Mouse (Mus musculus) forebrain, postnatal 0 days (tissue): ENCODE measurements around the gene Eed. TPM values are rescaled to one million over a fixed set of nuclear protein-coding genes. Genes with fewer than 3 reads are reported as not detected.

Source experiments
- ATAC-seq: fragments of 200-750 bp; cut with Nextera tagmentation; 2 replicates; pipeline ENCODE4 v1.8.0; 2017; ENCODE audit warnings: mild to moderate bottlenecking, moderate library complexity
- DNase-seq: peaks from one replicate; pipeline ENCODE4 v3.0.0-alpha.2; 2015
- H3K27ac ChIP-seq: fragments of 300-500 bp; sonication (generic); 2 replicates; pipeline ENCODE4 v1.5.1; 2014; ENCODE audit warnings: low read depth, mild to moderate bottlenecking, antibody characterized with exemption, low read length, moderate library complexity, mixed read lengths
- H3K27me3 ChIP-seq: fragments of 300-500 bp; sonication (generic); 2 replicates; pipeline ENCODE4 v1.6.1; 2014; ENCODE audit warnings: mild to moderate bottlenecking, low read length, mixed read lengths; ENCODE audit not compliant: insufficient read depth
- H3K36me3 ChIP-seq: fragments of 300-500 bp; sonication (generic); 2 replicates; pipeline ENCODE4 v1.6.1; 2014; ENCODE audit warnings: mild to moderate bottlenecking, moderate library complexity; ENCODE audit not compliant: insufficient read depth
- H3K4me1 ChIP-seq: fragments of 300-500 bp; sonication (generic); 2 replicates; pipeline ENCODE4 v1.6.1; 2014; ENCODE audit warnings: antibody characterized with exemption; ENCODE audit not compliant: insufficient read depth
- H3K4me2 ChIP-seq: fragments of 300-500 bp; sonication (generic); 2 replicates; pipeline ENCODE4 v1.6.1; 2014; ENCODE audit warnings: low read depth, mild to moderate bottlenecking, moderate library complexity
- H3K4me3 ChIP-seq: fragments of 300-500 bp; sonication (generic); 2 replicates; pipeline ENCODE4 v1.5.1; 2014; ENCODE audit warnings: low read depth, low read length, mixed read lengths
- H3K9ac ChIP-seq: fragments of 300-500 bp; sonication (generic); 2 replicates; pipeline ENCODE4 v1.6.1; 2014; ENCODE audit warnings: mild to moderate bottlenecking
- H3K9me3 ChIP-seq: fragments of 300-500 bp; sonication (generic); 2 replicates; pipeline ENCODE4 v1.6.1; 2016; ENCODE audit warnings: low read length
- CTCF ChIP-seq: sonication (generic); IDR thresholded peaks from 2 replicates; pipeline ENCODE4 v1.5.1; 2016; ENCODE audit warnings: antibody characterized with exemption, control low read depth, low read depth
- WGBS: fragments of 180-500 bp; shearing (Covaris S2); extraction: QIAGEN DNeasy Blood & Tissue Kit; methylation state at CpG from one replicate; pipeline ENCODE4 v1.1.7; 2014; 5-methylcytosine and 5-hydroxymethylcytosine counted together
- polyA plus RNA-seq: library from polyadenylated mRNA; unstranded; fragments of >200 nt; fragmentation: Nextera tagmentation; extraction: Ambion mirVana; gene quantifications from 2 replicates; pipeline ENCODE4 v1.2.1, GENCODE M21; 2015
- total RNA-seq: library from RNA; depleted of rRNA; stranded (reverse); fragments of >200 nt; gene quantifications from 2 replicates; pipeline ENCODE4 v1.2.3, GENCODE M21; 2014

Eed gene
- total and polyA plus RNA-seq, 2 experiments from 2014 or later, result 20.7 to 28.5 TPM

DNA sequence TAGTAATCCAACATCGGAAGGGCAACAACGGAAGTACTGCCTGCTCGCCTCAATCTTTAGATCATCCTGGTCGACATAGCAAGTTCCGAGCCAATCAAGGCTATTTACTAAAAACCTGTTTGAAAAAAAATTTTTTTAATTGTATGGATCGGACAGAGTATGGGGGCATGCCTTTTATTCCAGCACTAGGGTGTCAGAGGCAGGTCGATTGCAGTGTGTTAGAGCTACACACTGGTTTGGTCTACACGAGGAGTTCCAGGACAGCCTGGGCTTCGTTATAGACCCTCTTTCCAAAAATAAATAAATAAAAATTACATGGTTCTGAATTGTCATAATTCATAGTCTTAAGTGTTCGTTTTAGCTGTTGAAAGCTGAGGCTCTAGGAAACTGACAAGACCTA is 774 bp upstream of the Eed start:
- Histone ChIP-seq H3K9me3 (no peaks in the 10 kb centered on the region), H3K4me2 (peak overlapping the region; percentile 77), H3K4me3 (peak overlapping the region; percentile 56), H3K27ac (peak overlapping the region; percentile 97), H3K27me3 (no peaks in the 10 kb centered on the region), H3K36me3 (no peaks in the 10 kb centered on the region), H3K4me1 (peaks cover 7% of the 10 kb centered on the region), H3K9ac (peak overlapping the region; percentile 70)
- DNase-seq, result no peak
- ATAC-seq, result 0 out of 2 replicates have a peak, but pooled peaks have one; percentile 3
- 10% methylated on average over 10 of the region's 10 CpGs for WGBS
- TF ChIP-seq CTCF, result no peak

DNA sequence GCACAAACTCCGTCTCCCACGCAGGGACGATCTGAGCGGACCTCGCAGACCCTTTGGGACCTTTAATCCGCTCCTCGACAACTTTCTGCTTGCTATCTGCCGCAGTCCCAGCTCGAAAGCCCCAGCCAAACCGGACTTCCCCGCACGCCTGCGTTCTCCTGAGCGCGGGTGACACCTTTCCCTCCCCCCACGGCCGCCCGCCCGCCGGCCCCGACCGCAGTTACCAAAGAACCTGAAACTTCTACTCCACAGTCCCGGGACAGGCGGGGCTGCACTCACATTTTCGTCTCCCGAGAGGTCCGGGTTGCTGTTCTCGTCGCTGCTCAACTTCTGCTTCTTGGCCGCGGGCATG is 674 bp downstream of the Eed start:
- under 1% methylated on average over 31 of the region's 31 CpGs for WGBS
- no peak for TF ChIP-seq CTCF
- Histone ChIP-seq H3K4me3 (peak overlapping the region; percentile 56), H3K27me3 (no peaks in the 10 kb centered on the region), H3K36me3 (peaks cover 9% of the 10 kb centered on the region), H3K9ac (peak overlapping the region; percentile 70), H3K4me2 (peak overlapping the region; percentile 77), H3K9me3 (no peaks in the 10 kb centered on the region), H3K27ac (peak overlapping the region; percentile 97; the same call in 1 of the 2 replicates), H3K4me1 (peaks cover 7% of the 10 kb centered on the region)
- DNase-seq, result no peak
- ATAC-seq, result no peak

DNA sequence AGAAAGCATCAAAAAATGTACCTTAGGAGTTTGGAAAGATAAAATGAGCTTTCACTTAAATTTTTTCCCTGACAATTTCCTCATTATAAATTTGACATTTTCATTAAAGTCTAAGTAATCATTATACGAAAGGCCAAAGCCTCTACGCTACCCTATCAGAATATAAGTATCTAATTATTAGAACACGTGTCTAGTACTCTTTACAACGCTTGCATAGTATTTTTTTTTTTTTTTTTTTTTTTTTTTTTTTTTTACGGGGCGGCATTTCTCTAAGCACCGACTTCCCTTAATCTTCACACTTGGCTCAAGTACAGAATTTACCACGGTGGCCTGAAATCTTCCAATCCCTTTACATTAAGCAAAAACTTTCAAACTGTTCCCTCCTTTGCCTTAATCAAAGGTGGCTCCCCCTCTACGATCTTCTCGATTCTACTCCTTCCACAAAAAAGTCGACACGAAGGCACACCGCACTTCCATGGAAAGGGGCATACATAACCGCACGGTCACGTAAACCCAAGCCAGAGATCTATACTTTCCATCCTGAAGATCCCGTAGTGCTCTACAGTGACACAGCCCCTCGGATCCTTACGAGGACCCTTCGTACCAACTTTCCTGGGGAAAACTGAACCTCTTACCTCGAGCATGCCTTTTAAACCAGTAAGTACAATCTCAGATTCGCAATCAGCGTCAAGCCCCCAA is 1.2 kb downstream of the Eed start:
- DNase-seq, result peak; percentile 22
- TF ChIP-seq CTCF, result no peak
- peaks cover 7% of the 10 kb centered on the region for H3K4me1 ChIP-seq
- 2% methylated on average over 23 of the region's 23 CpGs for WGBS
- H3K9me3 ChIP-seq, result no peaks in the 10 kb centered on the region
- peak overlapping the region; percentile 77 for H3K4me2 ChIP-seq
- H3K27me3 ChIP-seq, result no peaks in the 10 kb centered on the region
- no peak for ATAC-seq
- H3K4me3 ChIP-seq, result peak overlapping the region; percentile 56
- peaks cover 11% of the 10 kb centered on the region for H3K36me3 ChIP-seq
- peak overlapping the region; percentile 70 for H3K9ac ChIP-seq
- no peak overlapping the region; the same call in 1 of the 2 replicates for H3K27ac ChIP-seq

DNA sequence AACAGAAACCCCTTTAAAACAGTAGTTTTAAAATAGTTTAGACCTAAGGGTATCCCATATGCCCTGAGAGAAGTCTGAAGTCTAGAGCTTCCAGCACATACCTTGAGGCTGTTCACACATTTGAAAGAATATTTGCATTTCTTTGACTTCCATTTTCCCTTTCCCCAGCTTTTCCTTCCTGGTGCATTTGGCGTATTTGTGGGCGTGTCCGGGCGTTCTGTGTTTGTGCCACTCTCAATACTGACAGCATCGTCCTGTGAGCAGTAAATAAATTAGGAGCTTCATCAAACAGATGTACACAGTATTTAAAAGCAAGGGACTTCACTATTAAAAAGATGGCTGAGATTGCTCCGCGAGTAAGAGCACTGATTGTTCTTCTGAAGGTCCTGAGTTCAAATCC is 4.0 kb downstream of the Eed start:
- Histone ChIP-seq H3K9ac (no peak overlapping the region), H3K4me1 (peaks cover 7% of the 10 kb centered on the region), H3K27me3 (no peaks in the 10 kb centered on the region), H3K27ac (no peak overlapping the region), H3K9me3 (no peaks in the 10 kb centered on the region), H3K4me3 (no peak overlapping the region), H3K36me3 (peaks cover 20% of the 10 kb centered on the region), H3K4me2 (no peak overlapping the region)
- TF ChIP-seq CTCF, result no peak
- DNase-seq (no peak), ATAC-seq (no peak)
- WGBS, result 94% methylated on average over 7 of the region's 7 CpGs

- DNase-seq (no peak), ATAC-seq (no peak)
- no peak for TF ChIP-seq CTCF
- Histone ChIP-seq H3K27me3 (no peaks in the 10 kb centered on the region), H3K4me1 (peaks cover 4% of the 10 kb centered on the region; the same call in 1 of the 2 replicates), H3K36me3 (peaks cover 20% of the 10 kb centered on the region), H3K9ac (no peak overlapping the region), H3K27ac (no peak overlapping the region), H3K9me3 (no peaks in the 10 kb centered on the region), H3K4me3 (no peak overlapping the region), H3K4me2 (no peak overlapping the region)
- WGBS, result 97% methylated on average over 1 of the region's 1 CpGs
These were observed 5.2 kb downstream of the Eed start for GRCm38 (mm10) chr7:89975571-89975970.

- no peak overlapping the region for H3K4me3 ChIP-seq
- no peaks in the 10 kb centered on the region for H3K4me1 ChIP-seq
- H3K27ac ChIP-seq, result no peak overlapping the region
- 91% methylated on average over 2 of the region's 2 CpGs for WGBS
- peaks cover 12% of the 10 kb centered on the region; the same call in 1 of the 2 replicates for H3K36me3 ChIP-seq
- no peaks in the 10 kb centered on the region for H3K9me3 ChIP-seq
- TF ChIP-seq CTCF, result no peak
- no peak for DNase-seq
- H3K4me2 ChIP-seq, result no peak overlapping the region
- H3K27me3 ChIP-seq, result no peaks in the 10 kb centered on the region
- H3K9ac ChIP-seq, result no peak overlapping the region
- ATAC-seq, result no peak
These were observed 13.5 kb downstream of the Eed start for GRCm38 (mm10) chr7:89967235-89967634.

GRCm38 (mm10) chr7:89966771-89967170 is 14.0 kb downstream of the Eed start:
- WGBS, result 97% methylated on average over 1 of the region's 1 CpGs
- Histone ChIP-seq H3K4me3 (no peak overlapping the region), H3K27me3 (no peaks in the 10 kb centered on the region), H3K4me1 (no peaks in the 10 kb centered on the region), H3K27ac (no peak overlapping the region), H3K9ac (no peak overlapping the region), H3K9me3 (no peaks in the 10 kb centered on the region), H3K4me2 (no peak overlapping the region), H3K36me3 (peaks cover 12% of the 10 kb centered on the region)
- ATAC-seq (no peak), DNase-seq (no peak)
- no peak for TF ChIP-seq CTCF
